Mouse (Mus musculus): ENCODE measurements around the gene Gm42906. TPM values are rescaled to one million over a fixed set of nuclear protein-coding genes. Genes with fewer than 3 reads are reported as not detected.

Gm42906 gene
- polyA plus RNA-seq, 1 experiment from 2014 or later = not detected

DNA sequence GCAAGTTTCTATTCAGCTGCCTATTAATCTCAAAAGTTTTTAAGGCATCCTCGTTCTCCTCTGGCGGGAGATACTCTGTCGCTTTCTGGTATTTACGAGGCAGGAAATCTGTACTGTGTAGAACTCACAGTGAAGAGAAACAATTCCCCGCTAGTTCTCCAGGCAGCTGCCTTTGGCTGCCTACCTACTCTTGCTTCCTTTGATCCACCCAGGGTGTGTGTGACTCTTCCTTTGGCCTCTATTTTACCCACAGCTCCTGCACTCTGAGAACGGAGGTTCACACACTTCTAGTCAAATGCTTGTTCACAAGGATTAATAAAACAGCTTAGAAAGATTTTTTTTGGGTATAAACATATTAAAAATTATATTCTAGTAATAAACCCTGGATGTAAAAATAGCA lies 338.8 kb downstream of the Gm42906 start:
- WGBS = 58% methylated on average over 6 of the region's 6 CpGs
- H3K27me3 ChIP-seq (ENCODE audit: control insufficient read depth, insufficient read depth, low read depth, low read length) = no peaks in the 10 kb centered on the region
- no peak overlapping the region for H3K4me3 ChIP-seq (ENCODE audit: low read depth, low read length)
- no peaks in the 10 kb centered on the region for H3K4me1 ChIP-seq (ENCODE audit: control insufficient read depth, insufficient read depth, low read length)
- H3K36me3 ChIP-seq (ENCODE audit: control insufficient read depth, insufficient read depth, low read length) = no peaks in the 10 kb centered on the region
- H3K4me2 ChIP-seq (ENCODE audit: low read length) = no peak overlapping the region
- ATAC-seq = no peak
- H3K9me3 ChIP-seq (replicated peaks; ENCODE audit: control insufficient read depth, low read length, poor library complexity, severe bottlenecking) = no peaks in the 10 kb centered on the region
- H3K9ac ChIP-seq (ENCODE audit: low read depth, low read length) = no peak overlapping the region
- no peak overlapping the region for H3K27ac ChIP-seq (ENCODE audit: low read length)

DNA sequence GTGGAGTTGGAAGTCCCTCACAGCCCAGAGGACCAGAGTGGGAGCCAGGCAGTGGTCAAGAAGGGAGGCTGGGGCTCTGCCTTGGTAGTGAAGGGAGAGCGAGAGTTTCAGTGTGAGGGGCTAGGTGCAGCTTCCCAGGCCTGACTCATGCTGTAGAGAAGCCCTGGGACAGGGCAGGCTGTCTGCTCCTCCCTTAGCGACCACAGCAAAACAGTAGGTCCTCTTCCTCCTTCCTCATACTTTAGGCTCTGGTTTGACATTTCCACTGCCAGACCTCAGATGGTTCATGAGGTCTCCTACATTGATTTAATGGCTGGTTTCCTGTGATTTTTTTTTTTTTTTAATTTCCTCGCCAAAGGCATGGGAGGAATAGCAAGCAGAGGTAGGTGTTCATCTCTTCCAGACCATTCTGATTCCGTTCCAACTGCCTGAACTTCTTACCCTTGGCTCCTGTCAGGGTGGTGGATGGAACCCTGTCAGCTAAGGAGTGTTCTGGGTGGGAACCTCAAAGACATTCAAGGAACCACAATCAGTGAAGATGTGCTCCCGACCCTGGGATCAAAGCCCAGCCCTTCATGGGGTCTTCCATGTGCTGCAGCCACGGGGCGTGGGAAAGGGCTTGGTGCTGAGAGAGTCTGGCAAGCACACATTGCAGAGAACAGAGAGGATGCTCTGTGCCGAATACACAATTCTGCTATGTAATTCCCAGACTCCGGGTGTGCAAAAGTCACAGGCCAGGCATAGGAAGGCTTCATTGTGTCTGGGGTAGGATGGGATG lies 341.3 kb downstream of the Gm42906 start:
- no peak overlapping the region for H3K27ac ChIP-seq (ENCODE audit: low read length)
- no peaks in the 10 kb centered on the region for H3K4me1 ChIP-seq (ENCODE audit: control insufficient read depth, insufficient read depth, low read length)
- no peak for ATAC-seq
- H3K27me3 ChIP-seq (ENCODE audit: control insufficient read depth, insufficient read depth, low read depth, low read length) = no peaks in the 10 kb centered on the region
- no peaks in the 10 kb centered on the region for H3K9me3 ChIP-seq (replicated peaks; ENCODE audit: control insufficient read depth, low read length, poor library complexity, severe bottlenecking)
- no peaks in the 10 kb centered on the region for H3K36me3 ChIP-seq (ENCODE audit: control insufficient read depth, insufficient read depth, low read length)
- H3K9ac ChIP-seq (ENCODE audit: low read depth, low read length) = no peak overlapping the region
- no peak overlapping the region for H3K4me3 ChIP-seq (ENCODE audit: low read depth, low read length)
- no peak overlapping the region for H3K4me2 ChIP-seq (ENCODE audit: low read length)
- WGBS = 77% methylated on average over 9 of the region's 9 CpGs

DNA sequence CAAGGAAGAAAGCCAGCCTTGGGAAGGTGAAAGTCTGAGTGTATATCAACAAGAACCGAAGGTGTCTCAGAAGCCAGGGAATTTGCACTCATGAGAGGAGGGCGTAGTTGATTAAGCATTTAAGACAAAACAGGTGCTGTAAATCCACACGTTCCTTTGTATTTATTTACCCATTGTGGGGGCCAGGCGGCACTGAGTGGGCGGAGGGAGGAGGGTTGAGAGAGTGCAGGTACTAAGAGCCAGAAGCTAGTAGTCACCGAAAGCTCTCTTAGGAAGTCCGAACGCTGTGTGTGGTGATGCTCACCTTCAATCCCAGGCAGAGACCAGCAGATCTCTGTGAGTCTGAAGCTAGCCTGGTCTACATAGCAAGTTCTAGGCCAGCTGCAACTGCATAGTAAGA lies 342.2 kb downstream of the Gm42906 start:
- 83% methylated on average over 8 of the region's 8 CpGs for WGBS
- H3K9me3 ChIP-seq (replicated peaks; ENCODE audit: control insufficient read depth, low read length, poor library complexity, severe bottlenecking) = no peaks in the 10 kb centered on the region
- ATAC-seq = no peak
- H3K27me3 ChIP-seq (ENCODE audit: control insufficient read depth, insufficient read depth, low read depth, low read length) = no peaks in the 10 kb centered on the region
- no peaks in the 10 kb centered on the region for H3K4me1 ChIP-seq (ENCODE audit: control insufficient read depth, insufficient read depth, low read length)
- H3K9ac ChIP-seq (ENCODE audit: low read depth, low read length) = no peak overlapping the region
- no peak overlapping the region for H3K27ac ChIP-seq (ENCODE audit: low read length)
- no peak overlapping the region for H3K4me2 ChIP-seq (ENCODE audit: low read length)
- H3K36me3 ChIP-seq (ENCODE audit: control insufficient read depth, insufficient read depth, low read length) = no peaks in the 10 kb centered on the region
- H3K4me3 ChIP-seq (ENCODE audit: low read depth, low read length) = no peak overlapping the region

DNA sequence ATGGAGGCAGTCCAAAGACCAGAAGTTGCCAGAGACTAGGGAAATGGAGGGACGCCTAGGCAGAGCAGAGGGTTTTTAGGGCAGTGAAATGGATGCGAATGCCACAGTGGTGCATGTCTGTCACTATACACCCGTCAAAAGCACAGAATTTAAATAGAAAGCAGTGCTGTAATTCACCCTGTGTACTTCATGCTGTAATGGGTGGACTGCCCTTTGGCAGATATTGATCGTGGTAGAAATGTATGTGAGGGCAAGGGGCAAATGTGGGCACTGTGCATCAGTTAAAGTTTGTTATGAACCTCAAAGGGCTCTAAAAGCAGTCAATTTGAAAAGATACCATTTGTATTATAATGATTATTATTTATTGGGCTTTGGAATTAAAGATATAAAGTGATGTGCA lies 347.7 kb downstream of the Gm42906 start:
- H3K9me3 ChIP-seq (replicated peaks; ENCODE audit: control insufficient read depth, low read length, poor library complexity, severe bottlenecking) = no peaks in the 10 kb centered on the region
- H3K36me3 ChIP-seq (ENCODE audit: control insufficient read depth, insufficient read depth, low read length) = no peaks in the 10 kb centered on the region
- no peak overlapping the region for H3K4me3 ChIP-seq (ENCODE audit: low read depth, low read length)
- no peaks in the 10 kb centered on the region for H3K4me1 ChIP-seq (ENCODE audit: control insufficient read depth, insufficient read depth, low read length)
- no peak overlapping the region for H3K9ac ChIP-seq (ENCODE audit: low read depth, low read length)
- WGBS = 86% methylated on average over 4 of the region's 4 CpGs
- no peaks in the 10 kb centered on the region for H3K27me3 ChIP-seq (ENCODE audit: control insufficient read depth, insufficient read depth, low read depth, low read length)
- no peak overlapping the region for H3K27ac ChIP-seq (ENCODE audit: low read length)
- ATAC-seq = no peak
- no peak overlapping the region for H3K4me2 ChIP-seq (ENCODE audit: low read length)

DNA sequence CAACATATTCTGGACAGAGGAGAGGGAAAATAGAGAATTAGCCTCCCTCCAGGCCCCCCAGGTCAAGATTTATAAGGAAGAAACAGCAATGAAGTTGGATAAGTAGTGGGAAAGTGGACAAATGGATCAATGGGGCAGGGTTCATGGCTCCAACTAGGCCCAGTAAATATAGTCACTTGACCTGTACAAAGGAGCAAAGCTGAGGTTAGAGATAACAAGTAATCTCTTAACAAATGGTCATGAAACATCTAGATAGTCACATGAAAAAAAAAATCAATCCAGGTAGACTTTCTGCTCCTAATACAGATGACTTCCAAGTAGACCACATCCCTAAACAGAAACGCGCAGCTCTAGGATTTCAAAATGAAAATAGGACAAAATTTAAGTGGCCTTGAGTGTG lies 350.0 kb downstream of the Gm42906 start:
- no peak overlapping the region for H3K4me2 ChIP-seq (ENCODE audit: low read length)
- no peaks in the 10 kb centered on the region for H3K27me3 ChIP-seq (ENCODE audit: control insufficient read depth, insufficient read depth, low read depth, low read length)
- H3K4me1 ChIP-seq (ENCODE audit: control insufficient read depth, insufficient read depth, low read length) = no peaks in the 10 kb centered on the region
- ATAC-seq = no peak
- 97% methylated on average over 2 of the region's 2 CpGs for WGBS
- no peak overlapping the region for H3K4me3 ChIP-seq (ENCODE audit: low read depth, low read length)
- no peaks in the 10 kb centered on the region for H3K9me3 ChIP-seq (replicated peaks; ENCODE audit: control insufficient read depth, low read length, poor library complexity, severe bottlenecking)
- no peak overlapping the region for H3K27ac ChIP-seq (ENCODE audit: low read length)
- H3K36me3 ChIP-seq (ENCODE audit: control insufficient read depth, insufficient read depth, low read length) = no peaks in the 10 kb centered on the region
- H3K9ac ChIP-seq (ENCODE audit: low read depth, low read length) = no peak overlapping the region

DNA sequence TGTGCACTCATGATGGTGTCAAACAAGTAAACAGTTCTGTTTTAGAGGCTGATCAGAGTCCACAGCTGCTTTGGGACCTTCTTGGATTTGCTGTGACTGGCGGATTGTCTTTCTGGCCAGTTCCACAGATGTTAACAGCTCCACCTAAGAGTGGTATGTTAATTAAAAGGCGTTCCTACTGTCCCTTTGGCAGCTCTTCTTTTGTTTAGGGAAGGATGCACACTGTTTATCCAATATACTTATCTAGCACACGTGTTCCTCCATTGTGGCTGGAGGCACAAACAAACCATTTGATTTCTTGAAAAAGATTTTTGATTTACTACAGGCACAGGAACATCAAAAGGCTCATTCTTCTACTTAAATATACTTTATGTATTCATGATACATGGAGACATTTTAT lies 351.0 kb downstream of the Gm42906 start:
- Histone ChIP-seq H3K36me3 (ENCODE audit: control insufficient read depth, insufficient read depth, low read length) (no peaks in the 10 kb centered on the region), H3K4me1 (ENCODE audit: control insufficient read depth, insufficient read depth, low read length) (no peaks in the 10 kb centered on the region), H3K4me3 (ENCODE audit: low read depth, low read length) (no peak overlapping the region), H3K4me2 (ENCODE audit: low read length) (no peak overlapping the region), H3K9me3 (replicated peaks; ENCODE audit: control insufficient read depth, low read length, poor library complexity, severe bottlenecking) (no peaks in the 10 kb centered on the region), H3K27me3 (ENCODE audit: control insufficient read depth, insufficient read depth, low read depth, low read length) (no peaks in the 10 kb centered on the region), H3K27ac (ENCODE audit: low read length) (no peak overlapping the region), H3K9ac (ENCODE audit: low read depth, low read length) (no peak overlapping the region)
- ATAC-seq = no peak
- WGBS = 63% methylated on average over 3 of the region's 3 CpGs

DNA sequence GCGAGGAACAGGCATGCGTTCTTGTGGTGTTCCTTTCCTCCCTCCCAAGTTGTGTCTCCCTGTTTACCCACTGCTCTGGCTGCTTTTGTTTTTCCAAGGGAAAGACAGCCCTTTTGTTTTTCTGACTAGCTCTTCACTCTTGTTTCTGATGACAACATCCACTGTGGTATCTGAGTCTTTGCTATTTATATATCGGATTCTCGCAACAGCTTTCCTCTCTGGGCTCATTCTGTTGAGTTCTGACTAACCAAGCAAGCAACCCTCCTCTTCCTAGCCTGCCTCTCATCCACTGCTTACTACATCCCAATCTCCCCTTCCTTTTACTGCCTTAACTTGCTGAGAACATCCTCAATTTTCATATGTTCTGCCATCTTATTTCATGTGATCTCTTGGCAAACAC lies 353.7 kb downstream of the Gm42906 start:
- no peaks in the 10 kb centered on the region for H3K9me3 ChIP-seq (replicated peaks; ENCODE audit: control insufficient read depth, low read length, poor library complexity, severe bottlenecking)
- no peaks in the 10 kb centered on the region for H3K4me1 ChIP-seq (ENCODE audit: control insufficient read depth, insufficient read depth, low read length)
- H3K27me3 ChIP-seq (ENCODE audit: control insufficient read depth, insufficient read depth, low read depth, low read length) = no peaks in the 10 kb centered on the region
- WGBS = 80% methylated on average over 4 of the region's 4 CpGs
- H3K9ac ChIP-seq (ENCODE audit: low read depth, low read length) = no peak overlapping the region
- H3K4me2 ChIP-seq (ENCODE audit: low read length) = no peak overlapping the region
- H3K4me3 ChIP-seq (ENCODE audit: low read depth, low read length) = no peak overlapping the region
- ATAC-seq = no peak
- no peaks in the 10 kb centered on the region for H3K36me3 ChIP-seq (ENCODE audit: control insufficient read depth, insufficient read depth, low read length)
- no peak overlapping the region for H3K27ac ChIP-seq (ENCODE audit: low read length)

DNA sequence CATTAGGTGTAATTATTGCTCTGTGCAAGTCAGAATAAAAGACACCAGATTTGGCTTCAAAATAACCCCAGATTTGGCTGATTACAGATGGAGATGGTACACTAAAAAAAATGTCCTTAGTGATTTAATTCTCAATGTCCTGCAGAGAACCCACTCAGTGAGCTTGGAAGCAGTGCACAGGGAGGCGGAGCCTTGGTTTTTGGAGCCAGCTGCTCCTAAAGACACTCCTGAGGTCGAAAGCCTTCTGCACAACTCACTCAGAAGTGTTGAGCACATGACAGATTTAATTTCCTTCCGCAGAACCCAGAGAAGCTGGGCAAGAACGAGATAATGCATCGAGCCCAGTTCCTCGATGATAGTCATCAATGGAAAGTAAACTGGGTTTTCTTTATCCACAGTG lies 356.5 kb downstream of the Gm42906 start:
- H3K27ac ChIP-seq (ENCODE audit: low read length) = no peak overlapping the region
- no peaks in the 10 kb centered on the region for H3K27me3 ChIP-seq (ENCODE audit: control insufficient read depth, insufficient read depth, low read depth, low read length)
- WGBS = 79% methylated on average over 6 of the region's 6 CpGs
- no peaks in the 10 kb centered on the region for H3K4me1 ChIP-seq (ENCODE audit: control insufficient read depth, insufficient read depth, low read length)
- H3K9ac ChIP-seq (ENCODE audit: low read depth, low read length) = no peak overlapping the region
- no peaks in the 10 kb centered on the region for H3K9me3 ChIP-seq (replicated peaks; ENCODE audit: control insufficient read depth, low read length, poor library complexity, severe bottlenecking)
- H3K4me2 ChIP-seq (ENCODE audit: low read length) = no peak overlapping the region
- no peaks in the 10 kb centered on the region for H3K36me3 ChIP-seq (ENCODE audit: control insufficient read depth, insufficient read depth, low read length)
- ATAC-seq = no peak
- H3K4me3 ChIP-seq (ENCODE audit: low read depth, low read length) = no peak overlapping the region

DNA sequence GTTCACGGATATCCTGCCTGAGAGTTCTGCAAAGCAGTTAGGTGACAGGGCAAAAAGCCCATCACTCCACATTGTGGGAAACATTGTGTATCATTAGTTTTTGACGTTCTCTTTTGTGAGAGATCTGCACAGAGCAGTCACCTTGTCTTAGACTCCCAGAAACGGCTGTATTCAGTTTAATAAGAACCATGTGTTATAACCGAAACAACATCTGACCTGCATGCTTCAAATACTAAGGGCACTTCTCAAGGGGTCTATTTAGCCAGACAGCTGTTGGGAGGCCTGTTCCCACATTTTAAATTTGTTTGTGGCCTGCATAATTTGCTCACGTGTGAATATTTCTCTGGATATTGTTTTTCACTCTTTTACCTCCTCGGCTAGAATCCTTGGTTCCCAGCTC lies 357.1 kb downstream of the Gm42906 start:
- Histone ChIP-seq H3K4me1 (ENCODE audit: control insufficient read depth, insufficient read depth, low read length) (no peaks in the 10 kb centered on the region), H3K27ac (ENCODE audit: low read length) (no peak overlapping the region), H3K27me3 (ENCODE audit: control insufficient read depth, insufficient read depth, low read depth, low read length) (no peaks in the 10 kb centered on the region), H3K36me3 (ENCODE audit: control insufficient read depth, insufficient read depth, low read length) (no peaks in the 10 kb centered on the region), H3K4me2 (ENCODE audit: low read length) (no peak overlapping the region), H3K4me3 (ENCODE audit: low read depth, low read length) (no peak overlapping the region), H3K9ac (ENCODE audit: low read depth, low read length) (no peak overlapping the region), H3K9me3 (replicated peaks; ENCODE audit: control insufficient read depth, low read length, poor library complexity, severe bottlenecking) (no peaks in the 10 kb centered on the region)
- 78% methylated on average over 6 of the region's 6 CpGs for WGBS
- no peak for ATAC-seq

Data from midbrain, embryonic 16.5 days (tissue).